Mouse (Mus musculus): ENCODE measurements at regions not wholly inside any gene's neighbourhood (a gene's known extent, or its start where the extent isn't known, plus 50 kb on each side); places are given as distances from the start of the nearest gene placed in this dataset.

GRCm38 (mm10) chr9:41257244-41257643 lies 95.7 kb upstream of the Ubash3b start:
- TF ChIP-seq CTCF (IDR thresholded peaks at IDR 0.05; ENCODE audit: borderline replicate concordance, control insufficient read depth, extremely low read depth, insufficient read depth, low read length, poor library complexity) (no peak), POLR2A (IDR thresholded peaks at IDR 0.05; ENCODE audit: control insufficient read depth, extremely low read depth, insufficient read depth, low read length, poor library complexity) (no peak)
